Mouse (Mus musculus) hindbrain, embryonic 12.5 days (tissue): Measurements from ENCODE around the gene Psap. TPM values are rescaled to one million over a fixed set of nuclear protein-coding genes. Genes with fewer than 3 reads are reported as not detected.
"Not testable (repeated sequence)": the region's sequence is repeated elsewhere in the genome, so short reads cannot be mapped to it uniquely, and the experiment has no call there.

Experiments
- ATAC-seq: fragments of 200-750 bp; cut with Nextera tagmentation; 2 replicates; pipeline ENCODE4 v1.8.0; 2017; ENCODE audit warnings: moderate TSS enrichment; ENCODE audit not compliant: low FRiP score
- H3K27ac ChIP-seq: fragments of 300-500 bp; sonication (generic); 2 replicates; pipeline ENCODE4 v1.5.1; 2016; ENCODE audit warnings: mild to moderate bottlenecking
- H3K27me3 ChIP-seq: fragments of 300-500 bp; sonication (generic); 2 replicates; pipeline ENCODE4 v1.6.1; 2016; ENCODE audit warnings: mild to moderate bottlenecking
- H3K36me3 ChIP-seq: fragments of 300-500 bp; sonication (generic); 2 replicates; pipeline ENCODE4 v1.6.1; 2016; ENCODE audit warnings: mild to moderate bottlenecking
- H3K4me1 ChIP-seq: fragments of 300-500 bp; sonication (generic); 2 replicates; pipeline ENCODE4 v1.6.1; 2016
- H3K4me2 ChIP-seq: fragments of 300-500 bp; sonication (generic); replicated peaks from 2 replicates; pipeline ENCODE4 v1.6.1; 2016; ENCODE audit warnings: mild to moderate bottlenecking
- H3K4me3 ChIP-seq: fragments of 300-500 bp; sonication (generic); 2 replicates; pipeline ENCODE4 v1.5.1; 2016; ENCODE audit warnings: mild to moderate bottlenecking
- H3K9ac ChIP-seq: fragments of 300-500 bp; sonication (generic); 2 replicates; pipeline ENCODE4 v1.6.1; 2016; ENCODE audit warnings: mild to moderate bottlenecking, moderate library complexity
- H3K9me3 ChIP-seq: fragments of 300-500 bp; sonication (generic); replicated peaks from 2 replicates; pipeline ENCODE4 v1.6.1; 2016; ENCODE audit warnings: mild to moderate bottlenecking
- WGBS: fragments of 180-500 bp; shearing (Covaris S2); methylation state at CpG from one replicate; pipeline ENCODE4 v1.1.7; 2016; 5-methylcytosine and 5-hydroxymethylcytosine counted together
- polyA plus RNA-seq: library from polyadenylated mRNA; unstranded; fragments of >200 nt; fragmentation: Nextera tagmentation; extraction: Ambion mirVana; gene quantifications from 2 replicates; pipeline ENCODE4 v1.2.1, GENCODE M21; 2016

The Psap gene
- 102 and 104 TPM in 2 replicates for polyA plus RNA-seq

DNA sequence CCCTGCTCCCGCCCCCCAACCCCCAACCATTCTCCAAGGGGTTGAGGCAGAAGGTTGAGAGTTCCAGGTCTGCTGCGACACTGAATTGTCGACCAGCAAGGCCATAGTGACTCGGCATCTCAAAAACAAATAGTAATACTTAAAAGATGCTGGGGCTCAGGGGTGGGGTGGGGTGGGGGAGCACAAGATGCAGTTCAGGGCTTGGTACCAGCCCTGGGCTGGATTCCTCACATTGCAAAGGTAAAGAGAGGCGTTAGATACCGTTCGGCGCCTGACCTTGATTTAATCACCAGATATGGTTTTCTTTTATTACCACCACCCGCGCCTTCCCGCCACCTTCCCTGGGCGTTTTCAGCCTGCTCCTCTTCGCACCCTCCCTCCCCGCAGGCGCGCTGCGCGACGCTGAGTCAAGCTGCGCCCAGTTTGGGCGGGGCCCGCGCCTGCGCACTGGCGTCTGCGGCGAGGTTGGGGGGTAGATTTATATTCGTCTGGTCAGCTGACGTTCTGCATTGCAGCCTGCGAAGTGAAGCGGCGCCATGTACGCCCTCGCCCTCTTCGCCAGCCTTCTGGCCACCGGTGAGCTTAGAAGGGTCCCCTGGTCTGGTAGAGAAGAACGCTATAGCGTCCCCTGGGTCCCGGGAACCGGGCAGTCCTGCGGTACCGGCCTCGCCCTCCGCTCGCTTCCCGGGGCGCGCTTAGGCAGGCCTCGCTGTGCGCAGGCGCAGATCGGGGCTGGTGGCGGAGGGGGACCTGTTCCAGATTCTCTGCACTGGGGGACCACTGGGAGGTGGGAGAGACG is at the start of gene Psap:
Gene Psap, plus strand, starts transcription at position 421 of the 799 bp plus-strand sequence.
- 2% methylated on average over 54 of the region's 54 CpGs for WGBS
- peak; percentile 90 for ATAC-seq
- H3K4me1 ChIP-seq, result peaks cover 44% of the 10 kb centered on the region
- H3K4me3 ChIP-seq, result peak within 1 kb of the TSS; percentile 75
- H3K36me3 ChIP-seq, result no peaks in the 10 kb centered on the region
- H3K27me3 ChIP-seq, result 0 out of 2 replicates have a peak, but pooled peaks cover under 1% of the 10 kb centered on the region
- H3K27ac ChIP-seq, result peak within 1 kb of the TSS; percentile 96
- H3K9me3 ChIP-seq, result no peaks in the 10 kb centered on the region
- H3K9ac ChIP-seq, result peak within 1 kb of the TSS; percentile 89
- H3K4me2 ChIP-seq, result peak within 1 kb of the TSS; percentile 91

DNA sequence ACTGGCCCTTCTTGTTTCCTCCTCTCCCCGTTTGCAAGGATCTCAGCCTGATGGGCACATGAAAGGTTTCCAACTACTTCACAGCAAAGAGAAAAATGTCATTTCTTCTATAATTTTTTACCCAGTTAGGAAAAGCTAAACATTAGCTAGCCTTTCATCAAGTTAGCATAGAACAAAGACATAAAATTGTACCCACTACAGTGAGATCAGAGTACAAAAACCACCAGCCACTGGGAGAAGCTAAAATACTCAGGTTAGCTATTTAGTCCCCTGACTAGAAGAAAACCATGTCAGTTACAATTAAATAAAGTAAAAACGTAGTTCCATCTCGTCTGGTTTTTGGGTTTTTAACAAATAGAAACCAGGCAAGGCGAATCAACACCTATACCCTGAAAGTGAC is 49.8 kb upstream of the Psap start:
- no peak overlapping the region for H3K4me3 ChIP-seq
- 77% methylated on average over 4 of the region's 4 CpGs for WGBS
- no peak overlapping the region for H3K27ac ChIP-seq
- no peak overlapping the region for H3K4me2 ChIP-seq
- no peaks in the 10 kb centered on the region for H3K27me3 ChIP-seq
- H3K4me1 ChIP-seq, result 0 out of 2 replicates have a peak, but pooled peaks cover 6% of the 10 kb centered on the region
- H3K9ac ChIP-seq, result no peak overlapping the region
- no peaks in the 10 kb centered on the region for H3K9me3 ChIP-seq
- no peak for ATAC-seq
- H3K36me3 ChIP-seq, result no peaks in the 10 kb centered on the region

DNA sequence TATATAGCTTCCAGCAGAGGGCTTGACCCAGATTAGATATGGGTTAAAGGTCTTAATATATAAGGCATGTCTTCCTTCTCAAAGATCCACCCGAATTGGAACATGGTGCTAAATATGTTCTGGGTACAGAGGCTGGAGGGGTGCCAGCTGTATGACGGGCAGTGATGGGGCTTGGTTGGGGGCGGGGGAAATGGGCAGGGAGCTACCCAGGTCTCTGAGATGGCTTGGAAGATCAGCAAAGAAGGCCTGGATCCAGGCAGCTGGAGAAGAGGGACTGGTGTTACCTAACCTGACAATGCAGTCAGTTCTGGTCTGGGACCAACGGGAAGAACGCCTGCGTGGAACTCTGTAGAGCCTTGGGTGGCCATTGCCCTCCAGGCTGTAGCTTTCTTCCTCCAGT is 48.3 kb upstream of the Psap start:
- no peak overlapping the region for H3K4me2 ChIP-seq
- 87% methylated on average over 6 of the region's 6 CpGs for WGBS
- H3K4me3 ChIP-seq, result no peak overlapping the region
- no peak for ATAC-seq
- H3K36me3 ChIP-seq, result no peaks in the 10 kb centered on the region
- H3K9ac ChIP-seq, result no peak overlapping the region
- H3K9me3 ChIP-seq, result no peaks in the 10 kb centered on the region
- H3K27me3 ChIP-seq, result no peaks in the 10 kb centered on the region
- no peak overlapping the region for H3K27ac ChIP-seq
- H3K4me1 ChIP-seq, result 0 out of 2 replicates have a peak, but pooled peaks cover 6% of the 10 kb centered on the region

DNA sequence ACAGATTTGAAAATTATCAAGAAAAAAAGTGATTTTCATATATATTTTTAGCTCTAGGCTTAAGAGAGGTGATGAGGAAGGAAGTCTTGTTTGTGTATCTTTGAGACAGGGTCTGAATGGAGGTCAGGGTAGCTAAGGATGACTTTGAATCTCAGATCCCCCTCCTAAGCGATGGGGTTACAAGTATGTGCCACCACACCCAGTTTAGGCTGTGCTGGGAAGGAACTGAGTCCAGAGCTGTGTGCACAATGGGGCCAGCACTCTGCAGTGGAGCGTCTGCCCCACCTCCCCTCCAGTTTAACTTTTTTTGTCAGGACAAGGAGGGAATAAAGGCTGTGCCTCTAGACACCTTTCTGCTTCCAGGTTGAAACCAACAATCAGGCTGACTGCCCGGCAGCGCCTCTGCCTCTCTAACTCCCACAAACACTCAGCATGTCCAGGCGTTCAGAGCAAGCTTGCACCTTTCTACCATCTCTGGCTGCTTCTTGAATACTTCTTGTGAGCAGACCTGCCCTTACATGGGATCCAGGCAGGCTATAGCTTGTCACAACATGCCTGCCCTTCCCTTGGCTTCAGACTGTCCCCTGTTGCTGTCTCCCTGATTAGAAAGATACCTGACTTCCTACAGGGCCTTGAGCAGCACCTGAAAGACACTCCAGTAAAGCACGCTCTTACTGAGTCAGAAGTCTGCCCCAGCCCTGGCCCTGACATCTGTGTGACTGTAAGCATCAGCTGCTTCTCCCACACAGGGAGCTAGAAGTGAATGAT is 46.9 kb upstream of the Psap start:
- Histone ChIP-seq H3K9ac (no peak overlapping the region), H3K36me3 (no peaks in the 10 kb centered on the region), H3K4me2 (no peak overlapping the region), H3K4me1 (0 out of 2 replicates have a peak, but pooled peaks cover 6% of the 10 kb centered on the region), H3K4me3 (no peak overlapping the region), H3K27ac (0 out of 2 replicates have a peak overlapping the region, but pooled peaks have one; percentile 4), H3K27me3 (no peaks in the 10 kb centered on the region), H3K9me3 (no peaks in the 10 kb centered on the region)
- 80% methylated on average over 6 of the region's 6 CpGs for WGBS
- no peak for ATAC-seq

DNA sequence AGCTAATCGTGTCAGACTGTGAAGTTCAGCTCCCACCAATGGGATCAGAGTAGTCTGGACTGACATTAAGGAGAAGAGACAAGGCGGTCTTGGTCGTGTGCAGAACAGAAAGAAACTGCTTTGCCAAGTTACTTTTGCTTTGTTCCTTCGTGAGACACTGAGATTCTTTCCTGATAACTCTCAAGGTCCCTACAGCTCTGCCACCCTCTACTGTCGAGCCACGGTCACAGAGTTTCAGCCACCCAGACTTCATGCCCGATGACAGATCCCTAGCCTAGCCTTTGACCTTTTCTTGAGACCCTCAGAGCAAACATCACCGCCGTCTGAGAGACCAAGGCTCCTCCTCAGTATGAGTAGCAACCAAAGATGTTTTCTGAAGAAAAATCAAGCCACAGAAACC is 43.4 kb upstream of the Psap start:
- no peaks in the 10 kb centered on the region for H3K36me3 ChIP-seq
- no peak overlapping the region for H3K9ac ChIP-seq
- no peak overlapping the region for H3K27ac ChIP-seq
- WGBS, result 81% methylated on average over 9 of the region's 9 CpGs
- no peak for ATAC-seq
- no peaks in the 10 kb centered on the region for H3K4me1 ChIP-seq
- no peak overlapping the region for H3K4me2 ChIP-seq
- 0 out of 2 replicates have a peak, but pooled peaks cover 4% of the 10 kb centered on the region for H3K9me3 ChIP-seq
- no peaks in the 10 kb centered on the region for H3K27me3 ChIP-seq
- H3K4me3 ChIP-seq, result no peak overlapping the region

DNA sequence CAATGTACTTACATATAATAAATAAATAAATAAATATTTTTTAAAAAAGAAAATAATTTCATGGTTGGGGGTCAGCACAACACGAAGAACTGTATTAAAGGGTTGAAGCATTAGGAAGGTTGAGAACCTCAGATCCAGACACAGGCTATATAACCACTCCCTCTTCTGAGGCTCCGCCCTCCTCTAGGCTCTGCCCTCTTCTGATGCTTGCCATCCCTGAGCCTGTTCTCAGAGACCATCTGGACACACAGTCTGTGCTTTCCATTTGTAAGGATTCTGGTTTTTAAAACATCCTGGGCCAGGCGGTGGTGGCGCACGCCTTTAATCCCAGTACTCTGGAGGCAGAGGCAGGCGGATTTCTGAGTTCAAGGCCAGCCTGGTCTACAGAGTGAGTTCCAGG is 41.6 kb upstream of the Psap start:
- H3K9ac ChIP-seq, H3K9me3 ChIP-seq, H3K4me3 ChIP-seq, H3K36me3 ChIP-seq, H3K27me3 ChIP-seq, H3K4me1 ChIP-seq, ATAC-seq, H3K27ac ChIP-seq, H3K4me2 ChIP-seq: not testable (repeated sequence)
- WGBS, result 87% methylated on average over 6 of the region's 6 CpGs

DNA sequence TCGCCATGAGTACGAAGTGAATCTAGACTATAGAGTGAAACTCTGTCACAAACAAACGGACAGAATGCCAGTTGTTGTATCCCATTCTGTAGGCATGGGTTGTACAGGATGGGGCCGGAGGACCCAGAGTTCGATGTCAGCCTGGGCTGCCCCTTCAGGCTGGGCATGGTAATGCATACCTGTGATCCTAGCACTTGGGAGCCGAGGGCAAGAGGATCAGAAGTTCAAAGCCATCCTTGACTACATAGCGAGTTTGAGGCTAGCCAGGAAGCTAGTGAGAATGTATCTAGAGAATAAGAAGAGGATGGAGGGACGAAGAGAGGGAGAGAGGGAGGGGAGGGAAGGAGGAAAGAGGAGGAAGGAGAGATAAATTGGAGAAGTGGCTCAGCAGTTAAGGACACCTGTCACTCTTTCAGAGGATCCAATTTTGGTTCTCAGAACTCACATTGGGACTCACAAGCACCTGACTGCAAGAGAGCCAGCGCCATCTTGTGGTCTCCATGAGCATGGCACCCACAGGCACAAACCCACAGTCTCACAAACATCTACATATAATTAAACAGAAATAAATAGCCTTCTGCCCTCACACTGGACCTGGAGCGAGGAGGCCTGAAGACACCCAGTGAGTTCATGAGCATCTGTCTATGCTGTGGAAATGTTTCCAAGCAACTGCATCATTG is 39.8 kb upstream of the Psap start:
- Histone ChIP-seq H3K27me3 (no peaks in the 10 kb centered on the region), H3K9ac (no peak overlapping the region), H3K36me3 (no peaks in the 10 kb centered on the region), H3K27ac (no peak overlapping the region), H3K4me3 (no peak overlapping the region), H3K9me3 (0 out of 2 replicates have a peak, but pooled peaks cover 4% of the 10 kb centered on the region), H3K4me2 (no peak overlapping the region), H3K4me1 (no peaks in the 10 kb centered on the region)
- 64% methylated on average over 10 of the region's 10 CpGs for WGBS
- ATAC-seq, result no peak

DNA sequence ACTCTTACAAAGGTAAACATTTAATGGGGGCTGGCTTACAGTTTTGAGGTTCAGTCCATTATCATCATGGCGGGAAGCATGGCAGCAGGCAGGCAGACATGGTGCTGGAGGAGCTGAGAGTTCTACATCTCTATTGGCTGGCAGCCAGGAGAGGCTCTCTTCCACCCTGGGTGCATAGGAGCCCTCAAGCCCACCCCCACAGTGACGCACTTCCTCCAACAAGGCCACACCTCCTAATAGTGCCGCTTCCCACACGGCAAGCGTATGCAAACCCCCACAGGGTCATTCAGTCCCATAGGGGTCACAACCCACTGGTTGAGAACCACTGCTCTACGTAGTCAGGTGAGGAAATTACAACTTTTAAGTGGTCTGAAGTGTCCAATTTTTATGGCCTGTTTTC is 37.0 kb upstream of the Psap start:
- no peaks in the 10 kb centered on the region for H3K27me3 ChIP-seq
- H3K9ac ChIP-seq, result no peak overlapping the region
- H3K36me3 ChIP-seq, result no peaks in the 10 kb centered on the region
- H3K4me2 ChIP-seq, result no peak overlapping the region
- H3K4me3 ChIP-seq, result no peak overlapping the region
- no peak overlapping the region for H3K27ac ChIP-seq
- 82% methylated on average over 6 of the region's 6 CpGs for WGBS
- H3K9me3 ChIP-seq, result 0 out of 2 replicates have a peak, but pooled peaks cover 4% of the 10 kb centered on the region
- H3K4me1 ChIP-seq, result no peaks in the 10 kb centered on the region
- ATAC-seq, result no peak

DNA sequence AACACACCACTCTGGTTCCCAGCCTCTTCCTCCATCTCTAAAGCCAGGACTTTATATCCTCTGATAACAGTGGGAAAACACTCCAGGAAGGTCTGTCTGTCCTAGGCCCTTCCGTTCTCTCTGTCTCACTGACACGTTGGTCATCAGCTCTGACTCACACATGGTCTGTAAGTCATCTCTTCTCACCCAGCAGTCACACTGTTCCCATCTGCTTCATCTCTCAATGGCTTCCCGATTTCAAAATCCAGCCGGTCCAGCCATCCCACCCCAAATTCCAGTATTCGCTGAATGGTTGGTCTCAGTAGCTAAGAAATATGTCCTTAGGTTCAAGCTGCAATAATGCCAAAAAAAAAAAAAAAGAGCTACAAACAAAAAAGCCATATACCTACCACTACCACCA is 33.5 kb upstream of the Psap start:
- Histone ChIP-seq H3K4me3 (no peak overlapping the region), H3K27me3 (no peaks in the 10 kb centered on the region), H3K4me2 (no peak overlapping the region), H3K36me3 (no peaks in the 10 kb centered on the region), H3K27ac (no peak overlapping the region), H3K4me1 (peaks cover 2% of the 10 kb centered on the region; the same call in 1 of the 2 replicates), H3K9me3 (no peaks in the 10 kb centered on the region), H3K9ac (no peak overlapping the region)
- no peak for ATAC-seq
- WGBS, result 91% methylated on average over 5 of the region's 5 CpGs

DNA sequence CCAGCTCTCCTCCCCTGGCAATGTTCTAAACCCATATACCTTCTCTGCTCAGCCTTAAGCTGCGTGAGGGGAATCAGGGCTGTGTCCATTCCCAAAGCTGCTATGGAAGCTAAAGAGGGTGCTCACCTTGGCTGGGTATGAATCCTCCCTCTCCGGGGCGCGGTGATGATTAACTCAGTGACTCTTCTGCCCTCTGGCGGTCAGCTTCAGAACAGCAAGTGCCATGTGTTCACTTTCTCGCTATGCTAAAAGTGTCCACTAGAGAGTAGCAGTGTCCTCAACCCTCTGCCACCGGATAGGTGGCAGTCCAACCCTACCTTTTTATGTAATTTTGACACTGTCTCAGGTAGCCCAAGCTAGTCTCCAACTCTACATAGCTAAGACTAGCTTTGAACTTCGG is 32.4 kb upstream of the Psap start:
- WGBS, result 1% methylated on average over 8 of the region's 8 CpGs
- Histone ChIP-seq H3K9ac (no peak overlapping the region), H3K27me3 (no peaks in the 10 kb centered on the region), H3K9me3 (no peaks in the 10 kb centered on the region), H3K36me3 (no peaks in the 10 kb centered on the region), H3K4me2 (no peak overlapping the region), H3K4me1 (peaks cover 2% of the 10 kb centered on the region; the same call in 1 of the 2 replicates), H3K27ac (no peak overlapping the region), H3K4me3 (no peak overlapping the region)
- peak; percentile 71 for ATAC-seq

DNA sequence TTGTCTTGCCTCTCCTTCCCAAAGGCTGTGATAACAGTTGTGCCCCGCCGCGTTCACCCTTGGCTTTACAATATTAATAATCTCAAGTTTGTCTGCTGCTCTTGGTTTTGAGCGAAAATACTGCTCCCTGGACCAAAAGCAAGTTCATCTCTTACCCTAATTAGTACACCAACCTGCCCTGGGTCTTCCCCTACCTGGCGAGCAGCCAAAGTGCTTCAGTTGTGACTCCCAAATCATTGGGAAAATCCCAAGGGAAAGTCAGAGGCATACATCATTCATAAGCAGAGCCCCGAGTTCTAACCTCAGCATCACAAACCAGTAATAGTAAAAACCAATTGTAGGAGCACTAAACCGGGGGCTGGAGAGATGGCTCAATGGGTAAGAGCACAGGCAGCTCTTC is 31.8 kb upstream of the Psap start:
- ATAC-seq, result no peak
- WGBS, result 83% methylated on average over 7 of the region's 7 CpGs
- no peak overlapping the region for H3K27ac ChIP-seq
- no peak overlapping the region for H3K4me3 ChIP-seq
- H3K36me3 ChIP-seq, result no peaks in the 10 kb centered on the region
- no peak overlapping the region for H3K4me2 ChIP-seq
- H3K4me1 ChIP-seq, result peaks cover 2% of the 10 kb centered on the region; the same call in 1 of the 2 replicates
- no peaks in the 10 kb centered on the region for H3K27me3 ChIP-seq
- no peaks in the 10 kb centered on the region for H3K9me3 ChIP-seq
- H3K9ac ChIP-seq, result no peak overlapping the region

DNA sequence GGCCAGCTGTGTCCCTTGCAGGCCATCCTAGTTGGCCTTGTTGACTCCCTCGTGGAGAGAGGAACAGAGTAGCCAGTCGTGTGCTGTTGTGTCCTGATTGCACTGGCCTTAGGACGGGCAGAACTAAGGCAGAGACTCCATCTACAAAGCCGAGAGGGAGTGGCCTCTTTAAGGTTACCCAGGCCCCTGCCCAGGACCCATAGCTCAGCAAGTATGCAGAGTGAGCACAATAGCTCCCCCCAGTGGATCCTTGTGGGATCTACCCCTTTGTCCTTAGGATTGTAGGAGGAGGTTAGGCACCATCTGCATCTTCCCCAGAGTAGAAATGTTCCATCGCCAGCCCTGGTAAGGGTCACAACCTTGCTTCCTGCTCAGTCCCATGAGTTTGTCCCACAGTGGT is 30.9 kb upstream of the Psap start:
- Histone ChIP-seq H3K9ac (no peak overlapping the region), H3K4me2 (no peak overlapping the region), H3K9me3 (no peaks in the 10 kb centered on the region), H3K27ac (no peak overlapping the region), H3K36me3 (no peaks in the 10 kb centered on the region), H3K4me3 (no peak overlapping the region), H3K27me3 (no peaks in the 10 kb centered on the region), H3K4me1 (peaks cover 2% of the 10 kb centered on the region; the same call in 1 of the 2 replicates)
- 35% methylated on average over 5 of the region's 5 CpGs for WGBS
- 0 out of 2 replicates have a peak, but pooled peaks have one; percentile 19 for ATAC-seq
